Mouse (Mus musculus) forebrain, embryonic 12.5 days (tissue): ENCODE measurements around the gene Smco2. TPM values are rescaled to one million over a fixed set of nuclear protein-coding genes. Genes with fewer than 3 reads are reported as not detected.
A peak's percentile ranks its signal among the peaks of the same experiment; 100 is the strongest.

Experiments used
- ATAC-seq: fragments of 200-750 bp; cut with Nextera tagmentation; 2 replicates; pipeline ENCODE4 v1.8.0; 2017; ENCODE audit warnings: moderate TSS enrichment; ENCODE audit not compliant: low FRiP score
- H3K27ac ChIP-seq: fragments of 300-500 bp; sonication (generic); 2 replicates; pipeline ENCODE4 v1.5.1; 2016; ENCODE audit warnings: mild to moderate bottlenecking
- H3K27me3 ChIP-seq: fragments of 300-500 bp; sonication (generic); 2 replicates; pipeline ENCODE4 v1.6.1; 2016; ENCODE audit warnings: mild to moderate bottlenecking
- H3K36me3 ChIP-seq: fragments of 300-500 bp; sonication (generic); replicated peaks from 2 replicates; pipeline ENCODE4 v1.6.1; 2016; ENCODE audit warnings: mild to moderate bottlenecking
- H3K4me1 ChIP-seq: fragments of 300-500 bp; sonication (generic); 2 replicates; pipeline ENCODE4 v1.6.1; 2016
- H3K4me2 ChIP-seq: fragments of 300-500 bp; sonication (generic); 2 replicates; pipeline ENCODE4 v1.6.1; 2016; ENCODE audit warnings: mild to moderate bottlenecking, moderate library complexity
- H3K4me3 ChIP-seq: fragments of 300-500 bp; sonication (generic); replicated peaks from 2 replicates; pipeline ENCODE4 v1.5.1; 2016; ENCODE audit warnings: mild to moderate bottlenecking
- H3K9ac ChIP-seq: fragments of 300-500 bp; sonication (generic); 2 replicates; pipeline ENCODE4 v1.6.1; 2016; ENCODE audit warnings: mild to moderate bottlenecking
- H3K9me3 ChIP-seq: fragments of 300-500 bp; sonication (generic); 2 replicates; pipeline ENCODE4 v1.6.1; 2016
- WGBS: fragments of 180-500 bp; shearing (Covaris S2); methylation state at CpG from one replicate; pipeline ENCODE4 v1.1.7; 2016; 5-methylcytosine and 5-hydroxymethylcytosine counted together
- polyA plus RNA-seq: library from polyadenylated mRNA; unstranded; fragments of >200 nt; fragmentation: Nextera tagmentation; extraction: Ambion mirVana; gene quantifications from 2 replicates; pipeline ENCODE4 v1.2.1, GENCODE M21; 2016

Gene Smco2
- polyA plus RNA-seq, 1 experiment from 2014 or later = not detected

- H3K36me3 ChIP-seq = no peaks in the 10 kb centered on the region
- peak; percentile 97 for ATAC-seq
- WGBS = under 1% methylated on average over 71 of the region's 80 CpGs
- peak within 1 kb of the TSS; percentile 75 for H3K9ac ChIP-seq
- peak within 1 kb of the TSS; percentile 79 for H3K4me2 ChIP-seq
- H3K4me3 ChIP-seq = peak within 1 kb of the TSS; percentile 76
- H3K27ac ChIP-seq = 0 out of 2 replicates have a peak within 1 kb of the TSS, but pooled peaks have one; percentile 31
- no peaks in the 10 kb centered on the region for H3K9me3 ChIP-seq
- H3K4me1 ChIP-seq = peaks cover 24% of the 10 kb centered on the region
- H3K27me3 ChIP-seq = no peaks in the 10 kb centered on the region
Observed at GRCm38 (mm10) chr6:146887958-146888659, 38.2 kb downstream of the Smco2 start, which contains the start of gene Ppfibp1. Ppfibp1 (plus strand) TSS chr6:146888487.

GRCm38 (mm10) chr6:146888660-146889490 is 39.0 kb downstream of the Smco2 start:
- Histone ChIP-seq H3K36me3 (no peaks in the 10 kb centered on the region), H3K27ac (no peak overlapping the region), H3K4me2 (peak overlapping the region; percentile 79), H3K4me1 (peaks cover 24% of the 10 kb centered on the region), H3K9ac (peak overlapping the region; percentile 75), H3K4me3 (peak overlapping the region; percentile 76), H3K27me3 (no peaks in the 10 kb centered on the region), H3K9me3 (no peaks in the 10 kb centered on the region)
- WGBS = 9% methylated on average over 26 of the region's 26 CpGs
- peak; percentile 77 for ATAC-seq

- Histone ChIP-seq H3K4me3 (no peak overlapping the region), H3K4me1 (peaks cover 24% of the 10 kb centered on the region), H3K27me3 (no peaks in the 10 kb centered on the region), H3K9me3 (no peaks in the 10 kb centered on the region), H3K36me3 (no peaks in the 10 kb centered on the region), H3K4me2 (peak overlapping the region; percentile 21; the same call in 1 of the 2 replicates), H3K9ac (no peak overlapping the region; the same call in 1 of the 2 replicates), H3K27ac (no peak overlapping the region)
- 46% methylated on average over 2 of the region's 2 CpGs for WGBS
- no peak for ATAC-seq
Observed at GRCm38 (mm10) chr6:146890215-146890614, 40.3 kb downstream of the Smco2 start.

- H3K9ac ChIP-seq = no peak overlapping the region; the same call in 1 of the 2 replicates
- H3K36me3 ChIP-seq = no peaks in the 10 kb centered on the region
- H3K4me3 ChIP-seq = no peak overlapping the region
- H3K4me2 ChIP-seq = peak overlapping the region; percentile 21; the same call in 1 of the 2 replicates
- H3K9me3 ChIP-seq = no peaks in the 10 kb centered on the region
- no peaks in the 10 kb centered on the region for H3K27me3 ChIP-seq
- ATAC-seq = no peak
- peaks cover 24% of the 10 kb centered on the region for H3K4me1 ChIP-seq
- no peak overlapping the region for H3K27ac ChIP-seq
Observed at GRCm38 (mm10) chr6:146890633-146891032, 40.7 kb downstream of the Smco2 start.

GRCm38 (mm10) chr6:146893890-146894289 is 44.0 kb downstream of the Smco2 start:
- Histone ChIP-seq H3K27me3 (no peaks in the 10 kb centered on the region), H3K4me2 (no peak overlapping the region), H3K36me3 (no peaks in the 10 kb centered on the region), H3K9ac (no peak overlapping the region), H3K27ac (no peak overlapping the region), H3K4me3 (no peak overlapping the region), H3K9me3 (no peaks in the 10 kb centered on the region), H3K4me1 (peaks cover 17% of the 10 kb centered on the region)
- ATAC-seq = no peak
- 81% methylated on average over 2 of the region's 2 CpGs for WGBS

- Histone ChIP-seq H3K27ac (no peak overlapping the region), H3K9ac (no peak overlapping the region), H3K27me3 (no peaks in the 10 kb centered on the region), H3K4me1 (no peaks in the 10 kb centered on the region), H3K36me3 (no peaks in the 10 kb centered on the region), H3K4me3 (no peak overlapping the region), H3K4me2 (no peak overlapping the region), H3K9me3 (no peaks in the 10 kb centered on the region)
- WGBS = 78% methylated on average over 6 of the region's 6 CpGs
- ATAC-seq = no peak
Observed at GRCm38 (mm10) chr6:146898709-146899108, 48.8 kb downstream of the Smco2 start.

- ATAC-seq = no peak
- no peaks in the 10 kb centered on the region for H3K36me3 ChIP-seq
- H3K4me1 ChIP-seq = no peaks in the 10 kb centered on the region
- H3K4me3 ChIP-seq = no peak overlapping the region
- H3K9me3 ChIP-seq = no peaks in the 10 kb centered on the region
- no peak overlapping the region for H3K9ac ChIP-seq
- no peaks in the 10 kb centered on the region for H3K27me3 ChIP-seq
- WGBS = 92% methylated on average over 2 of the region's 2 CpGs
- no peak overlapping the region for H3K27ac ChIP-seq
- H3K4me2 ChIP-seq = no peak overlapping the region
Observed at GRCm38 (mm10) chr6:146899647-146900046, 49.7 kb downstream of the Smco2 start.

- Histone ChIP-seq H3K36me3 (no peaks in the 10 kb centered on the region), H3K4me3 (no peak overlapping the region), H3K27ac (no peak overlapping the region), H3K9me3 (no peaks in the 10 kb centered on the region), H3K4me2 (no peak overlapping the region), H3K9ac (no peak overlapping the region), H3K27me3 (no peaks in the 10 kb centered on the region), H3K4me1 (no peaks in the 10 kb centered on the region)
- 96% methylated on average over 4 of the region's 4 CpGs for WGBS
- no peak for ATAC-seq
Observed at GRCm38 (mm10) chr6:146901929-146902328, 52.0 kb downstream of the Smco2 start.

- H3K27me3 ChIP-seq = no peaks in the 10 kb centered on the region
- H3K9me3 ChIP-seq = no peaks in the 10 kb centered on the region
- H3K4me3 ChIP-seq = no peak overlapping the region
- H3K4me1 ChIP-seq = no peaks in the 10 kb centered on the region
- no peak for ATAC-seq
- WGBS = 81% methylated on average over 2 of the region's 2 CpGs
- H3K27ac ChIP-seq = no peak overlapping the region
- no peaks in the 10 kb centered on the region for H3K36me3 ChIP-seq
- H3K9ac ChIP-seq = no peak overlapping the region
- H3K4me2 ChIP-seq = no peak overlapping the region
Observed at GRCm38 (mm10) chr6:146903632-146904031, 53.7 kb downstream of the Smco2 start.

GRCm38 (mm10) chr6:146904707-146905106 is 54.8 kb downstream of the Smco2 start:
- H3K4me1 ChIP-seq = no peaks in the 10 kb centered on the region
- H3K4me3 ChIP-seq = no peak overlapping the region
- 85% methylated on average over 3 of the region's 3 CpGs for WGBS
- no peak for ATAC-seq
- no peaks in the 10 kb centered on the region for H3K9me3 ChIP-seq
- H3K36me3 ChIP-seq = no peaks in the 10 kb centered on the region
- no peak overlapping the region for H3K9ac ChIP-seq
- no peaks in the 10 kb centered on the region for H3K27me3 ChIP-seq
- no peak overlapping the region for H3K4me2 ChIP-seq
- H3K27ac ChIP-seq = no peak overlapping the region

- no peak overlapping the region for H3K4me3 ChIP-seq
- WGBS = 84% methylated on average over 3 of the region's 3 CpGs
- H3K4me1 ChIP-seq = no peaks in the 10 kb centered on the region
- H3K4me2 ChIP-seq = no peak overlapping the region
- no peak overlapping the region for H3K9ac ChIP-seq
- H3K27ac ChIP-seq = no peak overlapping the region
- no peaks in the 10 kb centered on the region for H3K9me3 ChIP-seq
- H3K36me3 ChIP-seq = no peaks in the 10 kb centered on the region
- no peaks in the 10 kb centered on the region for H3K27me3 ChIP-seq
- no peak for ATAC-seq
Observed at GRCm38 (mm10) chr6:146906000-146906786, 56.3 kb downstream of the Smco2 start.
